In genomic region chr17:81671245-81671644, GRCm38 (mm10) we compare ENCODE assay signal across 10 mouse cellular contexts.
A peak's percentile ranks its signal among the peaks of the same experiment; 100 is the strongest.
DNase-seq lines count a peak whose midpoint lies in the region; ATAC-seq and TF ChIP-seq lines count a peak whose summit lies in the region.
"Had no signal": no experiment of that assay in that cellular context is flagged by ENCODE, and none has a peak within 500 bp of the region (broad histone marks: within the 10 kb centered on the region; RNA-seq: fewer than 3 reads in every experiment).

No protein-coding gene starts in this region.

- no peak for ATAC-seq in heart, embryonic 12.5 days (ENCODE audit: insufficient number of reproducible peaks, low FRiP score)
- no peak for ATAC-seq in forebrain, embryonic 16.5 days
- ATAC-seq in limb, embryonic 14.5 days (ENCODE audit: low FRiP score, low read depth) = no peak

- WGBS in heart, embryonic 12.5 days = 12% methylated on average over 5 of the region's 5 CpGs
- 17% methylated on average over 5 of the region's 5 CpGs for WGBS in forebrain, embryonic 16.5 days
- WGBS in limb, embryonic 14.5 days = 10% methylated on average over 5 of the region's 5 CpGs

- DNase-seq in heart, postnatal 10 days = no peak
- peak; percentile 49 for DNase-seq in brain, embryonic 14.5 days (ENCODE audit: low read depth)
- no peak for DNase-seq in limb, embryonic 14.5 days (ENCODE audit: low spot score)
- DNase-seq in urinary bladder, adult 18-20 months (ENCODE audit: low spot score in 2 of 2) = no peak
- DNase-seq in frontal cortex, postnatal 10 days (ENCODE audit: low spot score in 2 of 2) = no peak
- DNase-seq in cerebellum, postnatal 4 days (ENCODE audit: low spot score in 2 of 2) = no peak
- DNase-seq: right cerebral cortex, postnatal 25 days had no signal

- H3K27me3 ChIP-seq in heart, embryonic 12.5 days (replicated peaks) = peaks cover 3% of the 10 kb centered on the region; the same call in 1 of the 2 replicates
- peaks cover 10% of the 10 kb centered on the region for H3K27me3 ChIP-seq in forebrain, embryonic 16.5 days (replicated peaks; ENCODE audit: control insufficient read depth, insufficient read depth, low read length)
- peaks cover 15% of the 10 kb centered on the region; the same call in 1 of the 2 replicates for H3K27me3 ChIP-seq in limb, embryonic 14.5 days (ENCODE audit: control insufficient read depth, insufficient read depth, low read length)

- no peak for TF ChIP-seq POLR2A in brain, embryonic 14.5 days (IDR thresholded peaks at IDR 0.05; ENCODE audit: borderline replicate concordance, extremely low read depth, insufficient read depth, insufficient read length, poor library complexity, severe bottlenecking)
- no peak for TF ChIP-seq POLR2A in limb, embryonic 14.5 days (IDR thresholded peaks at IDR 0.05; ENCODE audit: borderline replicate concordance, extremely low read depth, insufficient read depth, insufficient read length)

- peak overlapping the region; percentile 62 for H3K4me3 ChIP-seq in heart, embryonic 12.5 days
- peak overlapping the region; percentile 2; the same call in 1 of the 2 replicates for H3K4me3 ChIP-seq in forebrain, embryonic 16.5 days (replicated peaks; ENCODE audit: low read length)
- no peak overlapping the region for H3K4me3 ChIP-seq in limb, embryonic 14.5 days (replicated peaks; ENCODE audit: low read length)

- H3K4me2 ChIP-seq in heart, embryonic 12.5 days = peak overlapping the region; percentile 92
- peak overlapping the region; percentile 59 for H3K4me2 ChIP-seq in forebrain, embryonic 16.5 days (ENCODE audit: low read length)
- H3K4me2 ChIP-seq in limb, embryonic 14.5 days (replicated peaks; ENCODE audit: low read depth, low read length, severe bottlenecking) = peak overlapping the region; percentile 94; the same call in 1 of the 2 replicates

- peak overlapping the region; percentile 63 for H3K9ac ChIP-seq in heart, embryonic 12.5 days
- 0 out of 2 replicates have a peak overlapping the region, but pooled peaks have one; percentile 25 for H3K9ac ChIP-seq in forebrain, embryonic 16.5 days (replicated peaks; ENCODE audit: low read depth, low read length)
- no peak overlapping the region for H3K9ac ChIP-seq in limb, embryonic 14.5 days (ENCODE audit: low read depth, low read length, severe bottlenecking)

- peaks cover 72% of the 10 kb centered on the region for H3K4me1 ChIP-seq in heart, embryonic 12.5 days (replicated peaks)
- peaks cover 22% of the 10 kb centered on the region for H3K4me1 ChIP-seq in forebrain, embryonic 16.5 days (replicated peaks; ENCODE audit: control insufficient read depth, insufficient read depth, low read length)
- peaks cover 17% of the 10 kb centered on the region for H3K4me1 ChIP-seq in limb, embryonic 14.5 days (ENCODE audit: control insufficient read depth, insufficient read depth, low read length)

- no peak for TF ChIP-seq CTCF in brain, embryonic 14.5 days (IDR thresholded peaks at IDR 0.05; ENCODE audit: borderline replicate concordance, extremely low read depth, insufficient read depth, insufficient read length)

- intact Hi-C loops in heart, postnatal 10 days (cut with DNase I) = no loop called here

- 0 out of 2 replicates have a peak, but pooled peaks cover 6% of the 10 kb centered on the region for H3K36me3 ChIP-seq in heart, embryonic 12.5 days
- H3K36me3 ChIP-seq in forebrain, embryonic 16.5 days (ENCODE audit: control insufficient read depth, insufficient read depth) = no peaks in the 10 kb centered on the region
- H3K36me3 ChIP-seq in limb, embryonic 14.5 days (ENCODE audit: control insufficient read depth, insufficient read depth, low read length) = no peaks in the 10 kb centered on the region
- H3K36me3 ChIP-seq: lung, embryonic 15.5 days had no signal

- no peaks in the 10 kb centered on the region for H3K9me3 ChIP-seq in heart, embryonic 12.5 days (replicated peaks)
- no peaks in the 10 kb centered on the region for H3K9me3 ChIP-seq in forebrain, embryonic 16.5 days (ENCODE audit: control insufficient read depth, low read length)
- no peaks in the 10 kb centered on the region for H3K9me3 ChIP-seq in limb, embryonic 14.5 days (ENCODE audit: control insufficient read depth, low read length)
- H3K9me3 ChIP-seq: lung, embryonic 15.5 days had no signal

- H3K27ac ChIP-seq in heart, embryonic 12.5 days (ENCODE audit: poor library complexity, severe bottlenecking) = no peak overlapping the region
- no peak overlapping the region for H3K27ac ChIP-seq in forebrain, embryonic 16.5 days (ENCODE audit: low read length)
- no peak overlapping the region for H3K27ac ChIP-seq in limb, embryonic 14.5 days (replicated peaks; ENCODE audit: low read depth, low read length)
- H3K27ac ChIP-seq: lung, embryonic 15.5 days had no signal
